Mouse (Mus musculus) intestine, embryonic 16.5 days (tissue): Measurements from ENCODE around the gene Sema6d. TPM values are rescaled to one million over a fixed set of nuclear protein-coding genes. Genes with fewer than 3 reads are reported as not detected.

Source experiments
- ATAC-seq: fragments of 200-750 bp; cut with Nextera tagmentation; 2 replicates; pipeline ENCODE4 v1.8.0; 2017; ENCODE audit warnings: moderate TSS enrichment, moderate library complexity
- H3K27ac ChIP-seq: fragments of 300-500 bp; sonication (generic); 2 replicates; pipeline ENCODE4 v1.5.1; 2014; ENCODE audit warnings: mild to moderate bottlenecking, low read length
- H3K27me3 ChIP-seq: fragments of 300-500 bp; sonication (generic); replicated peaks from 2 replicates; pipeline ENCODE4 v1.6.1; 2014; ENCODE audit warnings: low read length, control low read depth, mixed read lengths; ENCODE audit not compliant: control insufficient read depth, insufficient read depth
- H3K36me3 ChIP-seq: fragments of 300-500 bp; sonication (generic); 2 replicates; pipeline ENCODE4 v1.6.1; 2014; ENCODE audit warnings: low read length, control low read depth; ENCODE audit not compliant: control insufficient read depth, insufficient read depth
- H3K4me1 ChIP-seq: fragments of 300-500 bp; sonication (generic); 2 replicates; pipeline ENCODE4 v1.6.1; 2014; ENCODE audit warnings: low read length, control low read depth, mixed read lengths; ENCODE audit not compliant: control insufficient read depth, insufficient read depth
- H3K4me2 ChIP-seq: fragments of 300-500 bp; sonication (generic); 2 replicates; pipeline ENCODE4 v1.6.1; 2014; ENCODE audit warnings: low read depth, low read length, control low read depth
- H3K4me3 ChIP-seq: fragments of 300-500 bp; sonication (generic); 2 replicates; pipeline ENCODE4 v1.5.1; 2014; ENCODE audit warnings: mild to moderate bottlenecking, low read length
- H3K9ac ChIP-seq: fragments of 300-500 bp; sonication (generic); 2 replicates; pipeline ENCODE4 v1.6.1; 2014; ENCODE audit warnings: low read depth, low read length
- H3K9me3 ChIP-seq: fragments of 300-500 bp; sonication (generic); 2 replicates; pipeline ENCODE4 v1.6.1; 2016; ENCODE audit warnings: low read length, control low read depth; ENCODE audit not compliant: control insufficient read depth
- WGBS: fragments of 180-500 bp; shearing (Covaris S2); extraction: QIAGEN DNeasy Blood & Tissue Kit; methylation state at CpG from one replicate; pipeline ENCODE4 v1.1.7; 2014; 5-methylcytosine and 5-hydroxymethylcytosine counted together
- polyA plus RNA-seq: library from polyadenylated mRNA; unstranded; fragments of >200 nt; fragmentation: Nextera tagmentation; extraction: Ambion mirVana; gene quantifications from 2 replicates; pipeline ENCODE4 v1.2.1, GENCODE M21; 2015

The Sema6d gene
- polyA plus RNA-seq, 1 experiment from 2014 or later: 10.9 TPM

GRCm38 (mm10) chr2:124530441-124530840, 440.7 kb downstream of the Sema6d start:
- 91% methylated on average over 2 of the region's 2 CpGs for WGBS

GRCm38 (mm10) chr2:124531062-124531461, 441.3 kb downstream of the Sema6d start:
- H3K27me3 ChIP-seq: no peaks in the 10 kb centered on the region
- no peaks in the 10 kb centered on the region for H3K9me3 ChIP-seq
- H3K4me1 ChIP-seq: no peaks in the 10 kb centered on the region
- 59% methylated on average over 4 of the region's 4 CpGs for WGBS
- ATAC-seq: no peak
- H3K9ac ChIP-seq: no peak overlapping the region
- H3K4me3 ChIP-seq: no peak overlapping the region
- no peak overlapping the region for H3K27ac ChIP-seq
- no peaks in the 10 kb centered on the region for H3K36me3 ChIP-seq
- H3K4me2 ChIP-seq: no peak overlapping the region

More at GRCm38 (mm10) chr2:124530441-124530840, 440.7 kb downstream of the Sema6d start:
- Histone ChIP-seq H3K9me3 (no peaks in the 10 kb centered on the region), H3K27ac (no peak overlapping the region), H3K27me3 (no peaks in the 10 kb centered on the region), H3K4me1 (no peaks in the 10 kb centered on the region), H3K36me3 (no peaks in the 10 kb centered on the region), H3K4me3 (no peak overlapping the region), H3K4me2 (no peak overlapping the region), H3K9ac (no peak overlapping the region)
- ATAC-seq: no peak

DNA sequence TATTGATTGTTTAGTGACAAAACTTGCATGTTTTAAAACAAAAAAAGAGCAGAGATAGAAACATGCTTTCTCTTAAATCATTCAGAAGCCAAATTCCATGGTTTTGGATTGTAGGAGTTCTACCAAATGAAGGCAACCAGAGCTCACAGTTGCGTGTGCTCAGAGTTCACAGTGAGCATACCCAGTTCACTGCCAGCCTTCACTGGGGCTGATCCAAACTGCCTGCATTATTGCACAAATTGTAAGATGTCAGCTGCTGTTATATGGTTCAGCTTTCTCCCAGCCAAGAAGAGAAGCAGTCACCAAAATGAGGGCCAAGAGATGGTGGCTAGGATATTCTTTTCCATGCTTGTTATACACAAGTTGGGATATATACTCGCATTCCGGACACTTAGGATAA, 443.1 kb downstream of the Sema6d start:
- Histone ChIP-seq H3K27ac (no peak overlapping the region), H3K27me3 (no peaks in the 10 kb centered on the region), H3K4me2 (no peak overlapping the region), H3K4me1 (no peaks in the 10 kb centered on the region), H3K9ac (no peak overlapping the region), H3K4me3 (no peak overlapping the region), H3K9me3 (no peaks in the 10 kb centered on the region), H3K36me3 (no peaks in the 10 kb centered on the region)
- 86% methylated on average over 3 of the region's 3 CpGs for WGBS
- ATAC-seq: no peak

DNA sequence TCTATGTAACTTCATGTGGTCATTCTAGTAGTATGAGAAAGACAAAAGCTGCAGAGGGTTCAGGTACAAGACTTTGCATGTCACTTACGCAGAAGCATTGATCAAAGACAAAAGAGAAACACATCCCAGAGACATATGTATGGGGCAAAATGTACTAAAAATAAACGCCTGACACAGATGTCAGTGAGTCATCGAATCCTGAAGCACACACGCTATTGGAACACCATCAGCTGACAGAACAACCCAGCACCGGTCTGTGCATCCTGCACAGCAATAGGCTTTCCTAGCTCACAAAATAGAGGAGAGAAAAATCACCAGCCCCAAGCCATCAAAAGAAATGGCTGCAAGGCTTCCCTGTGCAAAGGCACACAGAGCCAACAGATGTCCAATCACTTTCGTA, 443.8 kb downstream of the Sema6d start:
- H3K36me3 ChIP-seq: no peaks in the 10 kb centered on the region
- H3K9ac ChIP-seq: no peak overlapping the region
- H3K4me1 ChIP-seq: no peaks in the 10 kb centered on the region
- H3K27me3 ChIP-seq: no peaks in the 10 kb centered on the region
- no peak overlapping the region for H3K27ac ChIP-seq
- no peak overlapping the region for H3K4me3 ChIP-seq
- H3K4me2 ChIP-seq: no peak overlapping the region
- ATAC-seq: no peak
- no peaks in the 10 kb centered on the region for H3K9me3 ChIP-seq
- WGBS: 80% methylated on average over 6 of the region's 6 CpGs

GRCm38 (mm10) chr2:124550315-124550714, 460.5 kb downstream of the Sema6d start:
- Histone ChIP-seq H3K4me2 (no peak overlapping the region), H3K27me3 (no peaks in the 10 kb centered on the region), H3K36me3 (no peaks in the 10 kb centered on the region), H3K27ac (no peak overlapping the region), H3K9ac (no peak overlapping the region), H3K4me1 (no peaks in the 10 kb centered on the region), H3K9me3 (no peaks in the 10 kb centered on the region), H3K4me3 (no peak overlapping the region)
- no peak for ATAC-seq
- 59% methylated on average over 3 of the region's 3 CpGs for WGBS

- ATAC-seq: peak; percentile 62
- peak overlapping the region; percentile 12 for H3K27ac ChIP-seq
Observed at GRCm38 (mm10) chr2:124554751-124555415, 465.1 kb downstream of the Sema6d start.

DNA sequence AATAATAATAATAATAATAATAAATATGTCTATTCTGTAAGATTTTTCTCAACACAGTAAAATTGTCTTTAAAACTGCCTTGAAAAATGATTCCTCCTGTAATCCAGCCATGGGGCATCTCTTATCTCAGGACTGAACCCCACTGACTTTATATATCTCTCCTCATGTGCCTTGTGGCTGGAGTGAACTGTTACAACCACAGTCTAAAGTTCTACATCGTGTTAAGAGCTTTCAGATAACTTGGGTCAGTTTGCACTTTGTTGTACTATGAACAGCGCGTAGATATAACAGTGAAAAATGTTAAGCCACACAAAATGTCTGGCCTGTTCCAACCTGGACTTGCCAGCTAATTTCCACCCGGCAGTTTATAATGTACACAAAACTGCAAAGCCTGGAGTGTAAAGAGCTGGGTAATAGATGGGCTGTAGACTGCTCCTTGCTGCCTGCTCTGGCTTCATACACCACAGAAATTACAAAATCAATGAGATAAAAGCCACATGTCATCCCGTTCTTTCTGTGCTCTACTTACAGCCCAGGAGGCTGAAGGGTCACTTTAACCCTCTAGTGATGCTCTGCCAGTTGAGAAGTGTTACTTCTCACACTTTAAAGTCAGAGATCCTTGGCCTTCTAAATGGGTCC, 467.2 kb downstream of the Sema6d start:
- H3K4me3 ChIP-seq: no peak overlapping the region
- no peak overlapping the region for H3K27ac ChIP-seq
- no peaks in the 10 kb centered on the region for H3K9me3 ChIP-seq
- 46% methylated on average over 5 of the region's 5 CpGs for WGBS
- peak; percentile 77 for ATAC-seq
- no peak overlapping the region for H3K9ac ChIP-seq
- H3K27me3 ChIP-seq: no peaks in the 10 kb centered on the region
- H3K36me3 ChIP-seq: no peaks in the 10 kb centered on the region
- no peaks in the 10 kb centered on the region for H3K4me1 ChIP-seq
- no peak overlapping the region for H3K4me2 ChIP-seq

More at GRCm38 (mm10) chr2:124554751-124555415, 465.1 kb downstream of the Sema6d start:
- Histone ChIP-seq H3K9me3 (no peaks in the 10 kb centered on the region), H3K36me3 (no peaks in the 10 kb centered on the region), H3K9ac (no peak overlapping the region), H3K27me3 (no peaks in the 10 kb centered on the region), H3K4me1 (no peaks in the 10 kb centered on the region), H3K4me3 (no peak overlapping the region), H3K4me2 (no peak overlapping the region)
- 64% methylated on average over 1 of the region's 1 CpGs for WGBS

DNA sequence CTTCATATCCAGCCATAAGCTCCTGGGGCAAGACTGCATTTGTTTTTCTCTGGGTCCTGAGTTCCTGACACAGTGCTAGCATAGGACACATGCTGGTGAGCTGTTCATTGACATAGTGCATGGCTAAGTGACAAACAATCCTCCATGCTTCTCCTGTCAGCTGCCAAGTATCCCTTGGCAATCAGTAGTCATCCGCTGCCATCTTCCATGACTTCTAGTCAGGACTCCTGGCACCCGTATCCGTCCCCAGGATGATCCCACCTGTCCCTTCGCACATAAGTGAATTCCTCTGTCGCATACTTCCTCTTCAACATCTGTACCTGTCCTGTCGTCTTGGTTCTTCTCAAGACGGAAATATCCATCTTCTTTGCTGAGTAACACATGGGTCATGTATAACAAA, 468.3 kb downstream of the Sema6d start:
- no peak overlapping the region for H3K27ac ChIP-seq
- no peak for ATAC-seq
- H3K4me1 ChIP-seq: no peaks in the 10 kb centered on the region
- H3K27me3 ChIP-seq: no peaks in the 10 kb centered on the region
- H3K9ac ChIP-seq: no peak overlapping the region
- H3K4me3 ChIP-seq: no peak overlapping the region
- H3K4me2 ChIP-seq: no peak overlapping the region
- H3K36me3 ChIP-seq: no peaks in the 10 kb centered on the region
- no peaks in the 10 kb centered on the region for H3K9me3 ChIP-seq
- 92% methylated on average over 7 of the region's 7 CpGs for WGBS

- Histone ChIP-seq H3K27me3 (no peaks in the 10 kb centered on the region), H3K4me2 (no peak overlapping the region), H3K27ac (no peak overlapping the region), H3K36me3 (no peaks in the 10 kb centered on the region), H3K4me3 (no peak overlapping the region), H3K4me1 (no peaks in the 10 kb centered on the region), H3K9me3 (no peaks in the 10 kb centered on the region), H3K9ac (no peak overlapping the region)
- ATAC-seq: no peak
- 57% methylated on average over 5 of the region's 5 CpGs for WGBS
Observed at GRCm38 (mm10) chr2:124561668-124562067, 471.9 kb downstream of the Sema6d start.
